Mouse (Mus musculus): ENCODE measurements at regions not wholly inside any gene's neighbourhood (a gene's known extent, or its start where the extent isn't known, plus 50 kb on each side); places are given as distances from the start of the nearest gene placed in this dataset.

GRCm38 (mm10) chr16:69979813-69980527 lies 116.4 kb upstream of the Speer2 start:
- Histone ChIP-seq H3K36me3 (ENCODE audit: control insufficient read depth, insufficient read depth, low read length, poor library complexity, severe bottlenecking) (no peaks in the 10 kb centered on the region), H3K4me3 (ENCODE audit: low read depth, low read length) (no peak overlapping the region), H3K27me3 (ENCODE audit: control insufficient read depth, insufficient read depth, low read length, poor library complexity, severe bottlenecking) (no peaks in the 10 kb centered on the region), H3K9ac (ENCODE audit: low read depth, poor library complexity, severe bottlenecking) (no peak overlapping the region), H3K4me1 (ENCODE audit: control insufficient read depth, insufficient read depth, low read length) (no peaks in the 10 kb centered on the region), H3K27ac (ENCODE audit: insufficient read depth, low read length) (no peak overlapping the region), H3K9me3 (replicated peaks; ENCODE audit: control insufficient read depth, insufficient read depth, low read length, poor library complexity, severe bottlenecking) (no peaks in the 10 kb centered on the region)
- TF ChIP-seq POLR2A (IDR thresholded peaks at IDR 0.05; ENCODE audit: insufficient read depth, low read length) (no peak), CTCF (IDR thresholded peaks at IDR 0.05; ENCODE audit: low read depth, low read length) (no peak), EP300 (IDR thresholded peaks at IDR 0.05; ENCODE audit: insufficient read depth, low read depth, low read length) (no peak)

- Histone ChIP-seq H3K27ac (ENCODE audit: insufficient read depth, low read length) (no peak overlapping the region), H3K4me1 (ENCODE audit: control insufficient read depth, insufficient read depth, low read length) (no peaks in the 10 kb centered on the region), H3K36me3 (ENCODE audit: control insufficient read depth, insufficient read depth, low read length, poor library complexity, severe bottlenecking) (no peaks in the 10 kb centered on the region), H3K4me3 (ENCODE audit: low read depth, low read length) (no peak overlapping the region), H3K9ac (ENCODE audit: low read depth, poor library complexity, severe bottlenecking) (no peak overlapping the region), H3K9me3 (replicated peaks; ENCODE audit: control insufficient read depth, insufficient read depth, low read length, poor library complexity, severe bottlenecking) (no peaks in the 10 kb centered on the region), H3K27me3 (ENCODE audit: control insufficient read depth, insufficient read depth, low read length, poor library complexity, severe bottlenecking) (no peaks in the 10 kb centered on the region)
- TF ChIP-seq EP300 (IDR thresholded peaks at IDR 0.05; ENCODE audit: insufficient read depth, low read depth, low read length) (no peak), POLR2A (IDR thresholded peaks at IDR 0.05; ENCODE audit: insufficient read depth, low read length) (no peak), CTCF (IDR thresholded peaks at IDR 0.05; ENCODE audit: low read depth, low read length) (no peak)
Measured at GRCm38 (mm10) chr16:69984320-69984719, 120.8 kb upstream of the Speer2 start.

- no peak for TF ChIP-seq POLR2A (IDR thresholded peaks at IDR 0.05; ENCODE audit: insufficient read depth, low read length)
- TF ChIP-seq CTCF (IDR thresholded peaks at IDR 0.05; ENCODE audit: low read depth, low read length), result no peak
- no peak for TF ChIP-seq EP300 (IDR thresholded peaks at IDR 0.05; ENCODE audit: insufficient read depth, low read depth, low read length)
- H3K4me1 ChIP-seq (ENCODE audit: control insufficient read depth, insufficient read depth, low read length), result no peaks in the 10 kb centered on the region
- H3K27ac ChIP-seq (ENCODE audit: insufficient read depth, low read length), result no peak overlapping the region
- no peaks in the 10 kb centered on the region for H3K27me3 ChIP-seq (ENCODE audit: control insufficient read depth, insufficient read depth, low read length, poor library complexity, severe bottlenecking)
- no peaks in the 10 kb centered on the region for H3K9me3 ChIP-seq (replicated peaks; ENCODE audit: control insufficient read depth, insufficient read depth, low read length, poor library complexity, severe bottlenecking)
- no peak overlapping the region for H3K9ac ChIP-seq (ENCODE audit: low read depth, poor library complexity, severe bottlenecking)
- no peaks in the 10 kb centered on the region for H3K36me3 ChIP-seq (ENCODE audit: control insufficient read depth, insufficient read depth, low read length, poor library complexity, severe bottlenecking)
- H3K4me3 ChIP-seq (ENCODE audit: low read depth, low read length), result no peak overlapping the region
Measured at GRCm38 (mm10) chr16:69991907-69992470, 128.4 kb upstream of the Speer2 start.

GRCm38 (mm10) chr16:69992715-69993114 lies 129.2 kb upstream of the Speer2 start:
- no peak overlapping the region for H3K27ac ChIP-seq (ENCODE audit: insufficient read depth, low read length)
- H3K4me3 ChIP-seq (ENCODE audit: low read depth, low read length), result no peak overlapping the region
- no peaks in the 10 kb centered on the region for H3K36me3 ChIP-seq (ENCODE audit: control insufficient read depth, insufficient read depth, low read length, poor library complexity, severe bottlenecking)
- no peak for TF ChIP-seq EP300 (IDR thresholded peaks at IDR 0.05; ENCODE audit: insufficient read depth, low read depth, low read length)
- TF ChIP-seq POLR2A (IDR thresholded peaks at IDR 0.05; ENCODE audit: insufficient read depth, low read length), result no peak
- no peak for TF ChIP-seq CTCF (IDR thresholded peaks at IDR 0.05; ENCODE audit: low read depth, low read length)
- no peaks in the 10 kb centered on the region for H3K4me1 ChIP-seq (ENCODE audit: control insufficient read depth, insufficient read depth, low read length)
- no peaks in the 10 kb centered on the region for H3K9me3 ChIP-seq (replicated peaks; ENCODE audit: control insufficient read depth, insufficient read depth, low read length, poor library complexity, severe bottlenecking)
- H3K9ac ChIP-seq (ENCODE audit: low read depth, poor library complexity, severe bottlenecking), result no peak overlapping the region
- no peaks in the 10 kb centered on the region for H3K27me3 ChIP-seq (ENCODE audit: control insufficient read depth, insufficient read depth, low read length, poor library complexity, severe bottlenecking)

GRCm38 (mm10) chr16:70006863-70007262 lies 143.3 kb upstream of the Speer2 start:
- H3K9me3 ChIP-seq (replicated peaks; ENCODE audit: control insufficient read depth, insufficient read depth, low read length, poor library complexity, severe bottlenecking), result no peaks in the 10 kb centered on the region; the same call in 1 of the 2 replicates
- H3K27ac ChIP-seq (ENCODE audit: insufficient read depth, low read length), result no peak overlapping the region
- H3K4me3 ChIP-seq (ENCODE audit: low read depth, low read length), result no peak overlapping the region
- no peak overlapping the region for H3K9ac ChIP-seq (ENCODE audit: low read depth, poor library complexity, severe bottlenecking)
- no peaks in the 10 kb centered on the region for H3K4me1 ChIP-seq (ENCODE audit: control insufficient read depth, insufficient read depth, low read length)
- TF ChIP-seq CTCF (IDR thresholded peaks at IDR 0.05; ENCODE audit: low read depth, low read length) (no peak), EP300 (IDR thresholded peaks at IDR 0.05; ENCODE audit: insufficient read depth, low read depth, low read length) (no peak), POLR2A (IDR thresholded peaks at IDR 0.05; ENCODE audit: insufficient read depth, low read length) (no peak)
- no peaks in the 10 kb centered on the region for H3K36me3 ChIP-seq (ENCODE audit: control insufficient read depth, insufficient read depth, low read length, poor library complexity, severe bottlenecking)
- H3K27me3 ChIP-seq (ENCODE audit: control insufficient read depth, insufficient read depth, low read length, poor library complexity, severe bottlenecking), result no peaks in the 10 kb centered on the region

- H3K9ac ChIP-seq (ENCODE audit: low read depth, poor library complexity, severe bottlenecking), result no peak overlapping the region
- H3K27ac ChIP-seq (ENCODE audit: insufficient read depth, low read length), result no peak overlapping the region
- H3K4me1 ChIP-seq (ENCODE audit: control insufficient read depth, insufficient read depth, low read length), result no peaks in the 10 kb centered on the region
- H3K36me3 ChIP-seq (ENCODE audit: control insufficient read depth, insufficient read depth, low read length, poor library complexity, severe bottlenecking), result no peaks in the 10 kb centered on the region
- no peak for TF ChIP-seq CTCF (IDR thresholded peaks at IDR 0.05; ENCODE audit: low read depth, low read length)
- no peak for TF ChIP-seq EP300 (IDR thresholded peaks at IDR 0.05; ENCODE audit: insufficient read depth, low read depth, low read length)
- TF ChIP-seq POLR2A (IDR thresholded peaks at IDR 0.05; ENCODE audit: insufficient read depth, low read length), result no peak
- H3K4me3 ChIP-seq (ENCODE audit: low read depth, low read length), result no peak overlapping the region
- no peaks in the 10 kb centered on the region for H3K27me3 ChIP-seq (ENCODE audit: control insufficient read depth, insufficient read depth, low read length, poor library complexity, severe bottlenecking)
- no peaks in the 10 kb centered on the region for H3K9me3 ChIP-seq (replicated peaks; ENCODE audit: control insufficient read depth, insufficient read depth, low read length, poor library complexity, severe bottlenecking)
Measured at GRCm38 (mm10) chr16:70016980-70017379, 153.4 kb upstream of the Speer2 start.

Measured in ES-Bruce4 (cell line).